9 mouse cellular contexts compared by ENCODE assay signal in genomic region chr5:143333872-143334271, GRCm38 (mm10). TPM values are rescaled to one million over a fixed set of nuclear protein-coding genes. Genes with fewer than 3 reads are reported as not detected.
A peak's percentile ranks its signal among the peaks of the same experiment; 100 is the strongest.
DNase-seq lines count a peak whose midpoint lies in the region; ATAC-seq and TF ChIP-seq lines count a peak whose summit lies in the region.
"Had no signal": no experiment of that assay in that cellular context is flagged by ENCODE, and none has a peak within 500 bp of the region (broad histone marks: within the 10 kb centered on the region; RNA-seq: fewer than 3 reads in every experiment).

No protein-coding gene starts in this region.

- no peaks in the 10 kb centered on the region for H3K4me1 ChIP-seq in cerebellum, adult 2 months (ENCODE audit: control insufficient read depth, insufficient read depth, low read length)

- peak; percentile 77 for TF ChIP-seq CTCF in cerebellum, adult 2 months (IDR thresholded peaks at IDR 0.05; ENCODE audit: borderline replicate concordance, insufficient read depth, low read depth, low read length)

- no peak for ATAC-seq in erythroid progenitor cell, adult 5-6 weeks (replicated peaks; ENCODE audit: low FRiP score, poor library complexity, severe bottlenecking)

- 1% methylated on average over 5 of the region's 5 CpGs for WGBS in cerebellum, adult 2 months
- WGBS in large intestine, adult 2 months, result 6% methylated on average over 5 of the region's 5 CpGs

- H3K4me3 ChIP-seq in cerebellum, adult 2 months (replicated peaks; ENCODE audit: insufficient read depth, low read depth, low read length), result no peak overlapping the region
- H3K4me3 ChIP-seq: liver, embryonic 15.5 days had no signal

- TF ChIP-seq POLR2A in cerebellum, adult 2 months (IDR thresholded peaks at IDR 0.05; ENCODE audit: borderline replicate concordance, insufficient read depth, low read length), result no peak

- H3K27ac ChIP-seq in cerebellum, adult 2 months (ENCODE audit: insufficient read depth, low read length), result no peak overlapping the region
- H3K27ac ChIP-seq: liver, embryonic 15.5 days had no signal

- intact Hi-C loops in gastrocnemius, postnatal 14 days (cut with DNase I; ENCODE audit: low total_unique reads), result no loop called here

- DNase-seq in B cell, adult 2 months, result peak; percentile 84 to 87
- peak; percentile 80 for DNase-seq in ES-CJ7 (ENCODE audit: low read depth, low spot score)
- peak; percentile 66 to 77 for DNase-seq in cerebellum, adult 2 months
- DNase-seq in gastrocnemius, postnatal 14 days, result peak; percentile 68
- DNase-seq in large intestine, adult 2 months (ENCODE audit: low read depth, low spot score), result peak; percentile 36
- peak; percentile 35 to 58 for DNase-seq in lung, adult 18-20 months
- peak; percentile 78 for DNase-seq in right cerebral cortex, adult 18-20 months

- H3K27me3 ChIP-seq in cerebellum, adult 2 months (ENCODE audit: control insufficient read depth, insufficient read depth, low read length), result no peaks in the 10 kb centered on the region

RNA-seq across cellular contexts. Expression of gene Zdhhc4, which starts 4.8 kb away (rescaled TPM):
- 68.3 and 69.7 TPM in 2 replicates for polyA plus RNA-seq in cerebellum, adult 2 months (2012; rRNA removed)
- total RNA-seq in gastrocnemius, postnatal 14 days (2021), result 10 to 100 TPM; 31.6 to 33.8 TPM
- polyA plus RNA-seq in large intestine, adult 2 months (2012; rRNA removed), result 53.3 and 63.0 TPM in 2 replicates
- total RNA-seq in erythroid progenitor cell, adult 5-6 weeks (2015; ENCODE audit: low replicate concordance), result 16.6 and 43.6 TPM in 2 replicates
- total RNA-seq in erythroid progenitor cell, adult 5-6 weeks (2017; ENCODE audit: low replicate concordance), result 11.6 and 29.8 TPM in 2 replicates

RNA-seq across cellular contexts. Expression of gene E130309D02Rik, which starts 18.7 kb away (rescaled TPM):
- 17.0 and 17.8 TPM in 2 replicates for polyA plus RNA-seq in cerebellum, adult 2 months (2012; rRNA removed)
- total RNA-seq in gastrocnemius, postnatal 14 days (2021), result 1 to 10 TPM; 8.3 to 9.4 TPM
- 17.7 and 18.3 TPM in 2 replicates for polyA plus RNA-seq in large intestine, adult 2 months (2012; rRNA removed)
- total RNA-seq in erythroid progenitor cell, adult 5-6 weeks (2015; ENCODE audit: low replicate concordance), result 14.7 and 20.9 TPM in 2 replicates
- 7.8 and 8.2 TPM in 2 replicates for total RNA-seq in erythroid progenitor cell, adult 5-6 weeks (2017; ENCODE audit: low replicate concordance)

RNA-seq across cellular contexts. Expression of gene Grid2ip, which starts 23.3 kb away (rescaled TPM):
- 38.5 and 52.1 TPM in 2 replicates for polyA plus RNA-seq in cerebellum, adult 2 months (2012; rRNA removed)
- not detected for total RNA-seq in gastrocnemius, postnatal 14 days (2021)
- 0.16 and 0.22 TPM in 2 replicates for polyA plus RNA-seq in large intestine, adult 2 months (2012; rRNA removed)
- not detected in 2 replicates for total RNA-seq in erythroid progenitor cell, adult 5-6 weeks (2015; ENCODE audit: low replicate concordance)
- total RNA-seq in erythroid progenitor cell, adult 5-6 weeks (2017; ENCODE audit: low replicate concordance), result not detected in 2 replicates
- polyA plus RNA-seq: liver, embryonic 15.5 days had no signal

RNA-seq across cellular contexts. Expression of gene Zfp853, which starts 40.4 kb away (rescaled TPM):
- 2.0 TPM in 2 replicates for polyA plus RNA-seq in cerebellum, adult 2 months (2012; rRNA removed)
- under 1 TPM; 0.33 to 0.44 TPM for total RNA-seq in gastrocnemius, postnatal 14 days (2021)
- 0.07 and 0.08 TPM in 2 replicates for polyA plus RNA-seq in large intestine, adult 2 months (2012; rRNA removed)
- total RNA-seq in erythroid progenitor cell, adult 5-6 weeks (2015; ENCODE audit: low replicate concordance), result not detected in 2 replicates
- total RNA-seq in erythroid progenitor cell, adult 5-6 weeks (2017; ENCODE audit: low replicate concordance), result not detected in 2 replicates
- polyA plus RNA-seq: liver, embryonic 15.5 days had no signal
